Mouse (Mus musculus) lung, adult 2 months (tissue): ENCODE measurements around the gene Abhd2.

Source experiments
- CTCF ChIP-seq: fragments of 200-500 bp; IDR thresholded peaks from 2 replicates; pipeline ENCODE4 v1.5.1; 2011; ENCODE audit warnings: mild to moderate bottlenecking, low read length, control low read depth; ENCODE audit not compliant: insufficient read depth
- POLR2A ChIP-seq: fragments of 200-500 bp; IDR thresholded peaks from 2 replicates; pipeline ENCODE4 v1.6.1; 2011; ENCODE audit warnings: low read depth, mild to moderate bottlenecking, control low read depth, low read length, borderline replicate concordance; ENCODE audit errors: extremely low read depth

DNA sequence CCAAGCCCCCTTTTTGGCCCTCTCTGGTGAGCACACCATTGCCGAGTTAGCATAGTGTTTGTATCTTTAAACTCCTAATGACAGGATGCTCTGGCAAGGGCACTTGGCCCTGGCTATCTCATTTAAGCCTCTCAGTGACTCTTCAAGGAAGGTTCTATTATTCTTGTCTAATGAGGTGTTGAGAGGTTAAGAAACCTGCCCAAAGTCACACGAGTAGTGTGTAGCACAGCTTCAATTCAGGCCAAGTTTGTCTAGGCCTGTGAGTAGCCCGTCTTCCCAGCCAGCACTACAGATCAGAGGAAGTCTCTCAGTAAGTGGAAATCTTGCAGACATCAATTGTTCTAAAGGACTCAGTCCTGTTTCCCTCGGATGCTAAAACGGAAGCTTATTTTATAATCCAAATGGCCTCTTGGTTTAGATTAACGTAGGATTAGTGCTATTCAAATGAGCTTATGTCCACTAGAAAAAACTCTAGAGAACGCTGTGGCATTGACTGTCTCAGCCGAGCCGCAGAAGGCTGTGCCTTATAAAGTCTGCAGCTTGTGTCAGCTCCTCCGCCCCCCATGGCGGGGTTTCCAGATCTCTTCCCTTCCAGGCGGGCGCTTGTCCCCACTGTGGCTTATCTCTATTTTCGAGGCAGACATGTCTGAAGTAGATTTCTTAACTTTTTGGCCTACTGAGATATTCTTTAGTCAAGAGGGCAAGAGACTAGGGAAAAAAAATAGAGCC is 11.3 kb downstream of the Abhd2 start:
- no peak for TF ChIP-seq POLR2A
- no peak for TF ChIP-seq CTCF
